Mouse (Mus musculus): Measurements from ENCODE around the gene 2810459M11Rik.

Gene 2810459M11Rik

DNA sequence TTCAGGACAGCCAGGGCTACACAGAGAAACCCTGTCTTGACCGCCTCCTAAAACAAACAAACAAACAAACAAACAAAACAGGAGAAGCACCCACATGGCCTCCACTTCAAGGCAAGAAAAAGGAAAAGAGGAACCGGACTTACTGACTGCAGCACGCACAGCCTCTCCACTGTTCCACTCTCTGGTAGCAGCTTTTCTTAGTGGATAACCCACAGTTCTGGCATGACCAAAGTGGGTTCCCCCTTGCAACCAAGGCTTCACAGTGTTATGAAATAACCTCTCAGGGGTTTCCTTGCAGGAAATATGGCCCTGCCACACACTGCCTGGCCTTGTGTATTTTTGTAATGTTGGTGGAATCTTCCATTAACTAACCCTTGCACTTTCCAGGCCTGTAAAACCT, 4.8 kb upstream of the 2810459M11Rik start:
- no peak for TF ChIP-seq GATA4 (IDR thresholded peaks at IDR 0.05; ENCODE audit: insufficient replicate concordance, low read length)

DNA sequence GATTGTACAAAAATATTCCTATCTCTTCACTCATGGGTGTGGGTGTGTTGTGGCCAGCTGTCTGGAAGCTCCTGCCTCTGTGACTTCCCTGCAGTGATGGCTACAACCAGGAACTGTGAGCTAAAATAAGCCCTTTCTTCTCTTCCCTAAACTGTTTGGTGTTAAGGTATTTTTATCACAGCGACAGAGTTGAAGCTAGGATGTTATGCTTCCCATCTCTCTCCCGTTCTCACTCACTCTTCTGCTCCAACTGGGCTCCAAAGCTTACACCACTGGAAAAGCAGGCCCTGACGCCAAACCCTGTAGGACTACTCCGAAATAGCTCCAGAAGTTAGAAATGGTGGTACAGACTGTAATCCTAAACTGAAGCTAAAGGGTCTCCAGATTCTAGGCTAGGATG, 607 bp upstream of the 2810459M11Rik start:
- TF ChIP-seq GATA4 (IDR thresholded peaks at IDR 0.05; ENCODE audit: insufficient replicate concordance, low read length) = no peak

DNA sequence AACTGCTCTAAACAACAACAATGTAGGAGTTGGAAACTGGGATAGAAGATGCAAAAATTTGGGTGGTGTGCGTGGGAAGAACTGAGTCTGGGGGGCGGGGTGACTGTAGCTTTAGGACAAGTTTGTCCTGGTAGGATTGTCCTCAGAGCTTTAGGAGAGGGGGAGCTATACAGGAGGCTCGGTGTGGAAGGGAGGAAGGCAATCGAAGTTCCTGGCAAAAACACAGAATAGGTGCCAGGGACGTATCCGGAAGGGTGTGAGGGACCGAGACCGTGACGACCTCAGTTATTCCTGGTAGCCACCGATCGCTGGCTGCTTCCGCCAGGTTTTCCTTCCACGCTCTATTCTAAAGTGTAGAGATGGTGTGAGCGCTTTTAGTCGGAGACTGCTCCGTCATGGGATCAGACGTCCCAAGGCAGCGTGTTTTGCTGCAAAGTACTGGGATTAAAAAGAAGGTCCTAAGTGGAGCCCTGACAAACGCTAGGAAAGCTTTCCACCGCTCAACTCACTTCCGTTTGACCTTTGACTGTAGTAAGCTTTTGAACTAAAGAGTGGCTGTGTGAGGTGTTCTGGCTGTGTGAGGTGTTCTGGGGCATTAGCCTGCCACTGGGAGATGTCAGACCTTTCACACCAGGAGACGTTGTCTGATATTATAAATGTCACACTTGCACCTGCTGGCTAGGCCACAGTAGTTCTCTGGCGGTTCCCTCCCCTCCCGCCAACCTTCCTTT, 1.3 kb downstream of the 2810459M11Rik start:
- TF ChIP-seq GATA4 (IDR thresholded peaks at IDR 0.05; ENCODE audit: insufficient replicate concordance, low read length) = no peak

DNA sequence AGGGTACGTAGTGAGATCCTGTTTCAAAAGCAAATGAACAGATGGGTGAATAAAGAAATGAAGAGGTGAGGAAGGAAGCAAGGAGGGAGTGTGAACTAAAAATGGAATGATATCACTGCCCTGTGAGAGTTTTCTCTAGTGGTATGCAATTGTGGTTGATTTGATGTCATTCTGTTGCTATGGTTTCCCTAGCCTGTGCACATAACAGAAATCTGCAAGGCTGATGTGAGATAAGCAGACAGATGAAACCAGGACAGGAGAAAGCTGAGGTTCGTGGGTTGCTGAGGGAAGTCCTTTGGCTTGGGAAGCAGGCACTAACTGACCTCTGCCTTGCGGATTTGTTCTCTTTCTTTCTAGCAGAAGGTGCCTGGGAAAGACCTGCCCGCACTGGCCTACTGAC, 2.6 kb downstream of the 2810459M11Rik start:
- TF ChIP-seq GATA4 (IDR thresholded peaks at IDR 0.05; ENCODE audit: insufficient replicate concordance, low read length) = no peak

DNA sequence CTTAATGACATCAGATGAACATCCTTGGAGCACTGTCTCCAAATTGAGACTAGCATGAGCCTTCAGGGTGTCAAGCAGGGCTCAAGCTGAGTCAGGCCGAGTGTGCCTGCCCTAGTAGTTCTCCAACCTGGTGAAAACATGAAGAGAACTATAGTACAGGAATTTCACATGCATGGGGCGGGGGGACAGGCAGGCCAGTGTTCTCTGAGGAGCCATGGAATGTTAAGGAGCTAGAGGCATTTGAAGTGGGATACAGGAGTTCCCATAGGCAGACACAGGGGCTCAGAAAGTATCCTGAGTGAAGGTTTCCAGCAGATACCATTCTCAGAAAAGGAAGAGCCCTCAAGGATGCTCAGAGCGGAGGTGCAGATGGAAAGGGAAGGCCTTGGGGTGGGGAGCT, 3.1 kb downstream of the 2810459M11Rik start:
- no peak for TF ChIP-seq GATA4 (IDR thresholded peaks at IDR 0.05; ENCODE audit: insufficient replicate concordance, low read length)

DNA sequence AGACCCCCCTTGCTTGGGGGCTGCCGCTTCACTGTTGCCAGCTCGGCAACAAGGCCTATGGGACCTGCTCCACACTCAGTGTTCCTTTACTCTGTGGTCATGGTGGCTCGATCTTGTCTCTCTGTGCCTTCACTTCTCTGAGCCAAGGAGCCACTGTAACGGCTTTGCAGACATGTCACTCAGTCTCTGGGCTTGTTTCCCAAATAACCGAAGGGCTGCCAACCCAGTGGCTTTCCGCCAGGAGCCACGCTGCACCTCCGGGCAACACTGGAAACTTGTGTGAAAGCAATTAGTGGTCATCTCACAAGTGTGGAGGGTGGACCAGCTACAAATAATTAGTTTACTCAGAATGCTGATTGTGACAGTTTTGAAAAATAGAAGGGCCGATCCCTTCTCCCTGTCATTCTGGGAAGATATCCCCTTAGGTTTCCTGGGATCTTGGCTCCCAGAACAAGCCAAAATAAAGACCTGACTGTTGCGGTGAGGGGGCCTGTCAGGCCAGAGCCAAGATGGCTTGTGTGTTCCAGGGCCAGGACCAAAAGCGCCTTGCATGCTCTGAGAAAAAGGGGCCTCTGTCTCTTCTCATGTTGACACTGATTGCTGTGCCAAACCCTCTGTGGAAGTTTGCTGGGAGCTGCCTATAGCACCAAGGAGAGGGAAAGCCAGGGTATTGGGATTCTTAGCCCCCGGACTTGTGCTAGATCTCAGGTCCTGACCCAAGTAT, 7.7 kb downstream of the 2810459M11Rik start:
- no peak for TF ChIP-seq GATA4 (IDR thresholded peaks at IDR 0.05; ENCODE audit: insufficient replicate concordance, low read length)

DNA sequence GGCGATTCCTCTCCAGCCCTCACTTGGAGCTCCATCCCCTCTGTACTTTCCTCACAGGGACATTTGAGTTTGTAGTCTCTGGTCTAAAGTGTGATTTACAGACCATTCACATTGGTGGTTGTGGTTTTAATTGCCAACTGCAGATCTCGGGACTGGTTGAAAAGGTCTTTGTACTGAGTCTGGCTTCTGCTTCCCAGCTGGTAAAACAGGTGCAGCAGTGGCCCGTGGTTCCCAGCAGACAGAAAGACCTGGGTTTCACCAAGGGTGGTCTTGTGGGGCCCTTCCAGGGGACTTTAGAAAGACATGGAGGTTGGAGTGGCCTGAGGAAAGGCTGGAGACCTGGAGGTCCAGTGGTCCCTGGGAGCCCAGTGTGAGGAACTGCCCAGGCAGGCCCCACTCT, 9.3 kb downstream of the 2810459M11Rik start:
- no peak for TF ChIP-seq GATA4 (IDR thresholded peaks at IDR 0.05; ENCODE audit: insufficient replicate concordance, low read length)

DNA sequence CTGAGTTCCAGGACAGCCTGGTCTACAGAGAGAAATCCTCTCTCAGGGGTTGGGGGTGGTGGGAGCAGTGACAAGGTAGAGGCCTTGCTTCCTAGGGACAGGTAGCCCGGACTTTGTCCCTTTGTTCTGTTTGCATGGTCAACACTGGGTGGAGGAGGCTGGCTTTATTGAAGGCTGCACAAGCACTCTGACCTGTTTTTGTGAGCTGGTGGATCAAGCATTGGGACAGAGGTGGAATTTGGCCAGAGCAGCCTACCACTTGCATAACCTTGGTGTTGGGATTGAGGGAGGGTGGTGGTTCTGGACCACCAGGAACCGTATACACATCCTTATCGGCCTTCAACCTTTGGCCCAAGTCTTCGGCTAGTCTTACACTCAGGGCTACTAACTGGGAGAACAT, 10.6 kb downstream of the 2810459M11Rik start:
- no peak for TF ChIP-seq GATA4 (IDR thresholded peaks at IDR 0.05; ENCODE audit: insufficient replicate concordance, low read length)

DNA sequence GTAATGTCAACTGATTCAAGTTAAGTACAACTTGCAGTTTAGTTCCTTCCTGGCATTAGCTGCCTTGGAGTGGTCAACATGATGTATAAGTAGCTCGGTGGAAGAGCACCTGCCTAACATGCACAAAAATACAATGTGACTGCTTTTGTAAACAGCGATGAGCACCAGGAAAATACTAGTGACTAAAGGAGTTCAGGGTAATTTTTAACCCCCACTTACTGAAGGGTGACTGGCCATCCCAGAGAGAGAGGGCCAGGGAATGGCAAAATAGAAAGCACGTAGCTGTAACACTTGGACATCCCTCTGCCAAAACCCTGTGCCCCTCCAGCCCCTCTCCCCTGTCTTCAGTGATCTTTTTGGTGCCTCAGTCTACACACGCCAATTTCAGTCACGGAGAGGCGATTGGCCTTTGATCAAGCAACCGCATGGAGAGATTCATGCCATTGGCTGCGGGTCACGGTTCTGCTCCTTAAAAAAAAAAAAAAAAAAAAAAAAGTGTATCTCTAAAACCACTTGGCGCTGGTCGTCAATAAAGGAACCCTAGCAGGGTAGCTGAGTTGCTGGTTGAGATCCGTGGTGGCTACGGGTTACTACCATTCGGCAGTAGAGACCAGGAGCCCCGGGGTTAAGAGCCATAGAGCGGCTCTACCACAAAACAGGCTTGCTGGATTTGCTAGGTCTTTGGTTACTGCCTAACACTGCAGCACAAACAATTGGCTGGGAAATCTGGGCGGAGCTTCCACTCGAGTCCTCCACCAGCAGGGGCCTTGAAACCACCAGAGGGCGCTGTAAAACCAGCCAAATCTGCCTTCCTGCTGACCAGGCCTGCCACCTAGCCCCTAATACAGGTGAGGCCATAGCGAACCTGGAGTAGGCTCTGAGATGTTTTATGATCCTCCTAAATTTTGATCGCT, 13.4 kb downstream of the 2810459M11Rik start:
- no peak for TF ChIP-seq GATA4 (IDR thresholded peaks at IDR 0.05; ENCODE audit: insufficient replicate concordance, low read length)

DNA sequence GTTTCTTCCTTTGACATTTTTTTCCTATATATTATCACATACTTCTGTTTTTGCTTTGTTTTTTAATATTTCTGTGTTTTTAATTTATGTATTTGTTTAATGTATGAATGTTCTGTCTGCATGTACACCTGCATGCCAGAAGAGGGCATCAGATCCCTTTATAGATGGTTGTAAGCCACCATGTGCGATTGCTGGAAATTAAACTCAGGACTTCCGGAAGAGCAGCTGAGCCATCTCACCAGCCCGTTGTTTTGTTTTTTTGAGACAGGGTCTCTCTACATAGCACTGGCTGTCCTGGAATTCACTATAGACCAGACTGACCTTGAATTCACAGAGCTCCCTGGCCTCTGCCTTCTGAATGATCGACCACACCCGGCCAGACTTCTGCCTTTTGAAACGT, 16.9 kb downstream of the 2810459M11Rik start:
- no peak for TF ChIP-seq GATA4 (IDR thresholded peaks at IDR 0.05; ENCODE audit: insufficient replicate concordance, low read length)

DNA sequence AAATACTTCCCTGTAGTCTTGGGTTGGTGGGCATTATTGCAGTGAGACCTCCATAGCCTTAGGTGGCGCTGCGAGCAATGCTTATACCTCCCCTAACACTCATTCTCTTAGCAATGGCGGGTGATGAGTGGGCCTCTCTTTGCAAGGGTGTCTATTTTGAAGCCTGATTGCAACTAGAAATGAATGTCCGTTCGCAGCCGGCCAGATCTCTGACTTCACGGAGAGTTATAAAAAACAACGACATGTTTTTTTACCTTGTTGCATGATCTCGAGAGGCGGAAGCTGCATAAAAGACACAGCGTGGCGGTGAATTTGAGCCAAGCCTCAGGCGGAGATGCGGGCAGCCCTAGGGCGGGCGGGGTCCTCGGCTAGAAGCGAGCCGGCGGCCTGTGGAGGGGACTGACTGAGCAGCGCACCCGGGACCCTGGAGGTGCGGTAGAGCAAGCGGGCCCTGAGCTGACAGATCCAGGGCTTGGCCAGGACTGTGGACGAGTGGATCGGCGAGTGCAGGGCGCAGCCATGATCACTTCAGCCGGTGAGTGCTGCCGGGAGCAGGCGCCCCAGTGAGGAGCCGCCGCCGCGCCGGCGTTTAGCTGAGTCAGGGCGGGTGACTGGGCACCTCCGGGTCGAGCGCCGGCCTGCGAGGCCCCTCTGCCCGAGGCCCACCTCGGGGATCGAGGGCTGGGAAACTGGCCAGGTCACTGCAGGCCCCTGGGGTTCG, 18.8 kb downstream of the 2810459M11Rik start, which contains the start of gene Psmd1:
TSS of gene Psmd1 (plus strand) at position 117 of the 721 bp plus-strand sequence.
- no peak; the same call in 1 of the 2 replicates for TF ChIP-seq GATA4 (IDR thresholded peaks at IDR 0.05; ENCODE audit: insufficient replicate concordance, low read length)

DNA sequence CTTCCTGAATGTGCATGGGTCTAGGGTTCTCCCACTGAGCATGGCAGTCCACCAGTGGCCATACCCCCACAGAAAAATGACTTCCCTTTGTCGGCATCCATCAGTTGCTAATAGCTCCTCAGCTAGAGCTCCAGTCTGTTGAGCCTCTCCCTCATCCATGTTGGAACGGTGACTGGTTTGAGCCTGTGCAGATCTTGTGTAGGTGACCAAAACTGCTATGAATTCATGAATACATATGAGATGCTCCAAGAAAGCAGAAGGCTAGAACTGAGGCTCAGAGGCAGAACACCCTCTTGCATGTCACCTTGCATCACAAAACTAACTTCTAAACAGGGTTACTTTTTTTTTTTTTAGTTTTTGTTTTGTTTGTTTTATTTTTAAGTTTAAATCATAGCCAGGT, 30.9 kb downstream of the 2810459M11Rik start:
- no peak for TF ChIP-seq GATA4 (IDR thresholded peaks at IDR 0.05; ENCODE audit: insufficient replicate concordance, low read length)

DNA sequence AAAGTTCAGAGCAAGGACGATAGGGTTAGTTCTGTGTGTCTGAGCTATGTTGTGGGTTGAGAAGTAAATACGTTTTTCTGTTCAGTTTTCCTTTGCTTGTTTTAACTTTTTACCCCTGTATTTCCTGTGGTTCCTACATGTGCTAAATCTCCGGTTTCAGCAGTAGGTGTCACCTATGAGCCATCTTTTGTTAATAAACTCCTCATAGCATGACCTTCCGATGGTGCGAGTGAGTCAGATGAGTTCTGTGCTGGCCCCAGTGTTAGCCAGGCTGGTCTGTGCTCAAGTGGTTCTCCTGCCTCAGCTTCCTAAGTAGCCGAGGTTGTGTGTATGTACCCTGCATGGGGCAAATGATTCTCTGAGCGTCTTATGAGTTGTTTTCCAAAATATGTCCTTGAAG, 48.8 kb downstream of the 2810459M11Rik start:
- TF ChIP-seq GATA4 (IDR thresholded peaks at IDR 0.05; ENCODE audit: insufficient replicate concordance, low read length) = no peak

DNA sequence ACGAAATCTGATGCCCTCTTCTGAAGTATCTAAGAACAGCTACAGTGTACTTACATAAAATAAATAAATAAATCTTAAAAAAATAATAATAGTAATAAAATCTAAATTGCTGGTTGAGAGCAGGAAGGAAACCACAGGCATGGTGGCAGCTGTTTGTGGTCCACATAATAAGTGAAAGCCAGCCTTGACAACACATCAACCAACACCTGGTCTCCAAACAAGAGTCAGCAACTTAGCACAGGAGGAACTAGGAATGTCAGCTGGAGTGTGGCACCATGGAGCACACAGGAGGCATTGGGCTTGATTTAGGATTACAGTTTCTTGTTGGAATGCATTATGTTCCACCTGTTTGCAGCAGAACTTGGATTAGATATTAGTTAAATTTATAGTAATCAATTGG, 59.4 kb downstream of the 2810459M11Rik start:
- TF ChIP-seq GATA4 (IDR thresholded peaks at IDR 0.05; ENCODE audit: insufficient replicate concordance, low read length) = no peak

Data from liver, adult (tissue).